Mouse (Mus musculus) retina, postnatal 7 days (tissue): Measurements from ENCODE around the gene Slc5a7.

Experiments used
- DNase-seq: peaks from one replicate; pipeline ENCODE4 v3.0.0-alpha.2; 2012; ENCODE audit warnings: low read depth, low spot score

The Slc5a7 gene

GRCm38 (mm10) chr17:54298934-54299333, at the start of gene Slc5a7:
TSS of gene Slc5a7 (minus strand) at chr17:54299034.
- no peak for DNase-seq

- DNase-seq, result no peak
Measured at GRCm38 (mm10) chr17:54347672-54348071, 48.8 kb upstream of the Slc5a7 start.

- DNase-seq, result peak; percentile 33
Measured at GRCm38 (mm10) chr17:54343395-54343794, 44.6 kb upstream of the Slc5a7 start.

- DNase-seq, result no peak
Measured at GRCm38 (mm10) chr17:54298232-54298924, 456 bp downstream of the Slc5a7 start.

DNA sequence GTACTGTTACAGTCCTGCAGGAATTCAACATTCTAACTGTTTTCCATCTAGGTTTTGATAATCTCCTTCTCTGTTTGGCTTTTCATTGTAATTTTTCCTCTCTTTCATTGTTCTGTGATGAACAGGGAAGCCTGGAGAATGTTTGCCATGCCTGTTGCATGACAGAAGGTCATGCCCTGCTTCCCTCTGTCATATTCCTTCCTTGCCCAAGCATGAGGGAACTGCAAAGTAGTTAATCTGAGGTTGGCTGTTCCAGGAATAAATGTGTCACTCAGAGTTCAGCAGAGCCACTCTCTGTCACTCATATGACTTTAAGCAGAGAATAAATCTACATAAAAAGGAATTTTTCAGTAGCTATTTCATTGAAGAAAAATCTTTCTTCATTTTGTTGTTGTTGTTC, 48.1 kb downstream of the Slc5a7 start:
- DNase-seq, result no peak

- no peak for DNase-seq
Measured at GRCm38 (mm10) chr17:54243650-54244300, 55.1 kb downstream of the Slc5a7 start.

- DNase-seq, result no peak
Measured at GRCm38 (mm10) chr17:54239435-54239834, 59.4 kb downstream of the Slc5a7 start.
